16 mouse cellular contexts compared by ENCODE assay signal in the genomic region with DNA sequence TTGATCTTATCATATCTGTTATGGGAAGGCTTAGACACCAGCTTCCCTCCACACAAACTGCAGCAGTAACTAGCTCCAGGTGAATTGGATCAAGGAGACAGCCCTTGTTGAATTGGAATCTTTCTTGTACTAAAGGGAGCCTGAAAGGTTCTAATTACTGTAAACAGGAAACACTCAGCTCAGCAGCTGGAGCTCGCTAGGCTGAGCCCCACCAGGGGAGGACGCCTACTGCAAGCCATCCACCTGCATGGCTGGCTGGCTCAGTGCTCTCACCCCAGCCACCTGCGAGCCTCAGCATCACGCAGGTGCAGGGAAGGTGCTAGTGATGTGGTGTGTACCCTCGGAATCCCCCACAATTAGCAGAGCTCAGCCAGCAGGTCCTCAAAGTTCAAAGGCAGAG. TPM values are rescaled to one million over a fixed set of nuclear protein-coding genes. Genes with fewer than 3 reads are reported as not detected.
DNase-seq lines count a peak whose midpoint lies in the region; ATAC-seq lines count a peak whose summit lies in the region.
"Had no signal": no experiment of that assay in that cellular context is flagged by ENCODE, and none has a peak within 500 bp of the region (broad histone marks: within the 10 kb centered on the region; RNA-seq: fewer than 3 reads in every experiment).

No protein-coding gene starts in this region.

- H3K9me3 ChIP-seq in kidney, embryonic 16.5 days (ENCODE audit: low read length) = no peaks in the 10 kb centered on the region
- H3K9me3 ChIP-seq: midbrain, embryonic 12.5 days had no signal

- peaks cover 12% of the 10 kb centered on the region; the same call in 1 of the 2 replicates for H3K4me1 ChIP-seq in kidney, embryonic 16.5 days (ENCODE audit: insufficient read depth, low read length)

- no peak for DNase-seq in kidney, postnatal 10 days
- peak; percentile 0 for DNase-seq in T-cell, adult 2 months (ENCODE audit: low spot score)
- peak; percentile 35 for DNase-seq in hindlimb bud, embryonic 11.5 days (ENCODE audit: extremely low spot score, low read depth, low spot score)
- DNase-seq in thymus, postnatal 14 days = peak; percentile 84
- DNase-seq in lung, postnatal 14 days = no peak
- no peak for DNase-seq in spleen, postnatal 36 days (ENCODE audit: low spot score in 2 of 2)
- DNase-seq: adrenal gland, adult 8-10 months; cerebellum, postnatal 14 days; forebrain, postnatal 0 days; gastrocnemius, postnatal 10 days; lung, postnatal 10 days; right cerebral cortex, postnatal 14 days had no signal

- peak; percentile 57; the same call in 1 of the 2 replicates for ATAC-seq in kidney, embryonic 16.5 days (ENCODE audit: low FRiP score, low TSS enrichment)
- ATAC-seq: forebrain, postnatal 0 days had no signal

- H3K27ac ChIP-seq in kidney, embryonic 16.5 days (ENCODE audit: low read length) = peak overlapping the region; percentile 16; the same call in 1 of the 2 replicates
- H3K27ac ChIP-seq: midbrain, embryonic 12.5 days had no signal

- H3K27me3 ChIP-seq in kidney, embryonic 16.5 days (ENCODE audit: insufficient read depth, low read length) = no peaks in the 10 kb centered on the region
- H3K27me3 ChIP-seq: midbrain, embryonic 12.5 days had no signal

- 27% methylated on average over 5 of the region's 5 CpGs for WGBS in kidney, embryonic 16.5 days

- H3K4me3 ChIP-seq in kidney, embryonic 16.5 days (ENCODE audit: low read length) = no peak overlapping the region
- H3K4me3 ChIP-seq: erythroblast, embryonic 14.5 days; midbrain, embryonic 12.5 days; myocyte had no signal

- H3K36me3 ChIP-seq in kidney, embryonic 16.5 days (ENCODE audit: insufficient read depth, low read length) = no peaks in the 10 kb centered on the region

- no peak overlapping the region for H3K4me2 ChIP-seq in kidney, embryonic 16.5 days (replicated peaks; ENCODE audit: low read depth, low read length)
- H3K4me2 ChIP-seq: midbrain, embryonic 12.5 days had no signal

- no peak overlapping the region for H3K9ac ChIP-seq in kidney, embryonic 16.5 days (replicated peaks; ENCODE audit: low read length)
- H3K9ac ChIP-seq: forebrain, postnatal 0 days; midbrain, embryonic 12.5 days had no signal

RNA-seq across cellular contexts. Expression of a gene that starts 43.9 kb away (rescaled TPM):
- 92.9 and 96.5 TPM in 2 replicates for polyA plus RNA-seq in kidney, embryonic 16.5 days (2015; fragmentation: Nextera tagmentation; extraction: Ambion mirVana)

RNA-seq across cellular contexts. Expression of a gene that starts 52.9 kb away (rescaled TPM):
- polyA plus RNA-seq in kidney, embryonic 16.5 days (2015; fragmentation: Nextera tagmentation; extraction: Ambion mirVana) = 47.7 and 49.6 TPM in 2 replicates
- polyA plus RNA-seq: erythroblast, embryonic 14.5 days had no signal

Comparison
In these comparisons a context has a peak if more than half of its experiments do, and no peak if none do; other contexts are left out.
1. DNase-seq: peak in T-cell, adult 2 months (single experiment), hindlimb bud, embryonic 11.5 days (single experiment) and thymus, postnatal 14 days (single experiment); none in kidney, postnatal 10 days (single experiment), lung, postnatal 14 days (single experiment) and spleen, postnatal 36 days (0 of 2).